Mouse (Mus musculus) left cerebral cortex, adult 2 months (tissue): ENCODE measurements around the gene Stk35. TPM values are rescaled to one million over a fixed set of nuclear protein-coding genes. Genes with fewer than 3 reads are reported as not detected.

Experiments used
- DNase-seq, 2 experiments: peaks; one replicate each; pipeline ENCODE4 v3.0.0; 2021 to 2022; ENCODE audit warnings: low spot score in 2 of 2, mixed read lengths in 1 of 2; ENCODE audit errors: extremely low spot score in 1 of 2
- H3K27ac ChIP-seq: fragments of 200-600 bp; 2 replicates; pipeline ENCODE4 v1.8.1; 2022
- H3K4me3 ChIP-seq: fragments of 200-600 bp; 2 replicates; pipeline ENCODE4 v1.8.1; 2022
- CTCF ChIP-seq: fragments of 200-600 bp; IDR thresholded peaks from 2 replicates; pipeline ENCODE4 v1.8.1; 2022; ENCODE audit warnings: antibody characterized with exemption, mild to moderate bottlenecking, moderate library complexity
- intact Hi-C: fragments of 180-260 bp; cut with DNase I; formaldehyde crosslinking; loops from one replicate; pipeline ENCODE4 v1.15.1; 2025
- long read RNA-seq, 2 experiments: library from polyadenylated mRNA; stranded (forward); transcript quantifications; one replicate each; pipeline ENCODE4 v2.0.0; 2021; ENCODE audit warnings: borderline mapping rate in 2 of 2
- total RNA-seq, 2 experiments: library from RNA; stranded (reverse); gene quantifications; 2 replicates each; pipeline ENCODE4 v1.2.3; 2021

Stk35 gene
- total RNA-seq: 10 to 100 TPM; 33.5 to 37.1 TPM
- long read RNA-seq, experiment 1, partial matches to known transcripts: 1 of 5 reads
- long read RNA-seq, experiment 1, other reads (novel, unspliced or antisense): 2 of 5 reads
- long read RNA-seq, experiment 2, partial matches to known transcripts: 1 of 5 reads
- long read RNA-seq, experiment 2, other reads (novel, unspliced or antisense): 2 of 5 reads

- Histone ChIP-seq H3K27ac (peak within 1 kb of the TSS; percentile 98), H3K4me3 (peak within 1 kb of the TSS; percentile 94)
- DNase-seq: peak; percentile 86 to 89
- intact Hi-C loops: loop anchor here (5.0 kb wide), 2 partner anchors 123 to 367 kb away; no protein-coding TSS in a partner anchor
- TF ChIP-seq CTCF: peak; percentile 28
These were observed at the start of gene Stk35 for GRCm38 (mm10) chr2:129800271-129800903. TSS of gene Stk35 (plus strand) at chr2:129800517.

- intact Hi-C loops: no loop called here
- no peak for TF ChIP-seq CTCF
- Histone ChIP-seq H3K4me3 (no peak overlapping the region), H3K27ac (no peak overlapping the region)
- DNase-seq: no peak
These were observed 18.3 kb upstream of the Stk35 start for GRCm38 (mm10) chr2:129782046-129782445.

GRCm38 (mm10) chr2:129796501-129796900, 3.8 kb upstream of the Stk35 start:
- no peak overlapping the region for H3K4me3 ChIP-seq
- no peak overlapping the region for H3K27ac ChIP-seq
- no peak for TF ChIP-seq CTCF
- intact Hi-C loops: no loop called here
- no peak for DNase-seq

GRCm38 (mm10) chr2:129797709-129798108, 2.6 kb upstream of the Stk35 start:
- intact Hi-C loops: no loop called here
- no peak overlapping the region for H3K27ac ChIP-seq
- no peak overlapping the region for H3K4me3 ChIP-seq
- no peak for DNase-seq
- TF ChIP-seq CTCF: no peak

- no peak overlapping the region for H3K4me3 ChIP-seq
- TF ChIP-seq CTCF: no peak
- intact Hi-C loops: no loop called here
- no peak for DNase-seq
- H3K27ac ChIP-seq: no peak overlapping the region
These were observed 1.9 kb upstream of the Stk35 start for GRCm38 (mm10) chr2:129798410-129798809.

- intact Hi-C loops: loop anchor here (1.0 to 5.0 kb wide), 3 partner anchors 72 to 366 kb away; no protein-coding TSS in a partner anchor
- Histone ChIP-seq H3K27ac (peak overlapping the region; percentile 98), H3K4me3 (peak overlapping the region; percentile 94)
- no peak for DNase-seq
- TF ChIP-seq CTCF: no peak
These were observed 550 bp downstream of the Stk35 start for GRCm38 (mm10) chr2:129800904-129801230.

GRCm38 (mm10) chr2:129801231-129802029, 1.1 kb downstream of the Stk35 start:
- peak; percentile 90 to 94 for DNase-seq
- TF ChIP-seq CTCF: no peak; the same call in 1 of the 2 replicates
- H3K4me3 ChIP-seq: peak overlapping the region; percentile 94
- intact Hi-C loops: loop anchor here (1.0 to 5.0 kb wide), 3 partner anchors 72 to 366 kb away; no protein-coding TSS in a partner anchor
- H3K27ac ChIP-seq: peak overlapping the region; percentile 98

- Histone ChIP-seq H3K27ac (no peak overlapping the region), H3K4me3 (no peak overlapping the region)
- no peak for TF ChIP-seq CTCF
- intact Hi-C loops: no loop called here
- no peak for DNase-seq
These were observed 5.2 kb downstream of the Stk35 start for GRCm38 (mm10) chr2:129805486-129805885.

- Histone ChIP-seq H3K27ac (no peak overlapping the region), H3K4me3 (no peak overlapping the region)
- intact Hi-C loops: no loop called here
- DNase-seq: no peak
- no peak for TF ChIP-seq CTCF
These were observed 6.2 kb downstream of the Stk35 start for GRCm38 (mm10) chr2:129806486-129806885.

- intact Hi-C loops: no loop called here
- TF ChIP-seq CTCF: no peak
- Histone ChIP-seq H3K4me3 (no peak overlapping the region), H3K27ac (no peak overlapping the region)
- no peak for DNase-seq
These were observed 10.2 kb downstream of the Stk35 start for GRCm38 (mm10) chr2:129810563-129810962.

- no peak overlapping the region for H3K4me3 ChIP-seq
- DNase-seq: no peak
- intact Hi-C loops: no loop called here
- no peak overlapping the region for H3K27ac ChIP-seq
- TF ChIP-seq CTCF: no peak
These were observed 13.7 kb downstream of the Stk35 start for GRCm38 (mm10) chr2:129814033-129814432.

GRCm38 (mm10) chr2:129815076-129815475, 14.8 kb downstream of the Stk35 start:
- intact Hi-C loops: no loop called here
- H3K4me3 ChIP-seq: no peak overlapping the region
- no peak for DNase-seq
- no peak for TF ChIP-seq CTCF
- no peak overlapping the region for H3K27ac ChIP-seq
